ENCODE assay signal across 9 mouse cellular contexts in genomic region chr8:34392208-34392980, GRCm38 (mm10).
DNase-seq lines count a peak whose midpoint lies in the region.
"Had no signal": no experiment of that assay in that cellular context is flagged by ENCODE, and none has a peak within 500 bp of the region (broad histone marks: within the 10 kb centered on the region; RNA-seq: fewer than 3 reads in every experiment).

No protein-coding gene starts in this region.

- intact Hi-C loops in left cerebral cortex, postnatal 14 days (cut with DNase I) = loop anchor here (5.0 kb wide), 2 partner anchors 60 to 150 kb away; no protein-coding TSS in a partner anchor
- intact Hi-C loops in gastrocnemius, postnatal 36 days (cut with DNase I) = loop anchor here (10.0 kb wide), 1 partner anchor 422 kb away; no protein-coding TSS in a partner anchor

- DNase-seq in layer of hippocampus, adult 11-12 months (ENCODE audit: low spot score) = peak; percentile 63
- no peak for DNase-seq in layer of hippocampus, adult 9-10 months (ENCODE audit: low spot score)
- DNase-seq in frontal cortex, adult 2 months (ENCODE audit: extremely low spot score in 1 of 2, low spot score in 1 of 2) = peak; percentile 75 to 84
- DNase-seq in left cerebral cortex, postnatal 14 days (ENCODE audit: low spot score in 2 of 2) = peak; percentile 68 to 76
- DNase-seq in right cerebral cortex, adult 2 months (ENCODE audit: low spot score in 2 of 2) = peak; percentile 75 to 78
- DNase-seq in urinary bladder, adult 2 months (ENCODE audit: low spot score) = no peak
- DNase-seq in gastrocnemius, postnatal 36 days = no peak
- DNase-seq in lung, postnatal 36 days = no peak
- DNase-seq: adrenal gland, postnatal 14 days had no signal

Comparison
In these comparisons a context has a peak if more than half of its experiments do, and no peak if none do; other contexts are left out.
1. DNase-seq: peak in layer of hippocampus, adult 11-12 months (single experiment), frontal cortex, adult 2 months (2 of 2), left cerebral cortex, postnatal 14 days (2 of 2) and right cerebral cortex, adult 2 months (2 of 2); none in layer of hippocampus, adult 9-10 months (single experiment), urinary bladder, adult 2 months (single experiment), gastrocnemius, postnatal 36 days (0 of 2) and lung, postnatal 36 days (single experiment).